Mouse (Mus musculus): ENCODE data around the gene Ugt2b34.
A peak's percentile ranks its signal among the peaks of the same experiment; 100 is the strongest.
"Not testable (repeated sequence)": the region's sequence is repeated elsewhere in the genome, so short reads cannot be mapped to it uniquely, and the experiment has no call there.

Ugt2b34 gene

GRCm38 (mm10) chr5:86906758-86907157 is at the start of gene Ugt2b34:
Gene Ugt2b34 (minus strand): TSS chr5:86906937.
- no peak for DNase-seq (ENCODE audit: low read depth, low spot score)
- H3K36me3 ChIP-seq (ENCODE audit: control insufficient read depth, insufficient read depth, low read length, poor library complexity, severe bottlenecking): no peaks in the 10 kb centered on the region
- H3K27me3 ChIP-seq (ENCODE audit: control insufficient read depth, insufficient read depth, low read length, poor library complexity, severe bottlenecking): no peaks in the 10 kb centered on the region

DNA sequence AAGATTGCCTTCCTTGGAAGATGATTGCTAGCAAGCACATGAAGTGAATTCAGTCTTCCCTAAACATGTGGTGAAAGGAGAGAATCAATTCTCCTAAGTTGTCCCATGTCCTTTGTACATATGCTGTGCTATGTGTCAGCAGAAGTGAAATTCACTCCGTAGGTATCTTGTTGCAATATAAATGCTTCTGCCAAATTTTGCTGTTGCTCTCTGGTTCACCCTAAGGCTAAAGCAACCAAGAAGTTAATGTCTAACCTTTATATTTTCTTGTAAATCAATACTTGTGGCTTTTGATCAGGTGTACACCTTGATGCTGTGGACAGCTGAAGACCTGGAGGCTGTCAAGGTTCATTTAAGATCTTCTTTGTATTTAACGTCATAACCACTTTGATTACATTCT is 35.4 kb upstream of the Ugt2b34 start:
- Histone ChIP-seq H3K36me3 (ENCODE audit: control insufficient read depth, insufficient read depth, low read length, poor library complexity, severe bottlenecking) (no peaks in the 10 kb centered on the region), H3K27me3 (ENCODE audit: control insufficient read depth, insufficient read depth, low read length, poor library complexity, severe bottlenecking) (no peaks in the 10 kb centered on the region)
- DNase-seq (ENCODE audit: low read depth, low spot score): no peak

DNA sequence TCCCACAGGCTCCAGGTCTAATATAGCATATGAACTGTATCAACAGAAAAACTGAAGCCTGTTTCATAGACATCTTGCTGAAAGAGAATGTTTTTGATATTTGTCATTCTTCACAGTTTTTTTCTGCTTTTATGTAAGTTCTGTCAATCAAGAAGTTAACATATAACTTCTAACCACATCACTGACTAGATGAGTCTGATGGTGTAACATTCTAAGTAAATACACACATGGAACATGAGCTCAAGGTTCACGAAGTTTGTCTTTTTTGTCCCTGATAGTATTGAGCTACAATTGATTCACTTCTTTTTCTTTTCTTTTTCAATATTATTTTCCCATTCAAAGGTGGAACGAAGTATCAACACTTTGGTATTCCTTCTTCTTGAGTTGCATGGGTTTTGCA is 19.7 kb upstream of the Ugt2b34 start, which contains the start of gene Ugt2b1:
Gene Ugt2b1, minus strand, starts transcription at position 105 of the 400 bp plus-strand sequence.
- no peak for DNase-seq (ENCODE audit: low read depth, low spot score)
- Histone ChIP-seq H3K36me3 (ENCODE audit: control insufficient read depth, insufficient read depth, low read length, poor library complexity, severe bottlenecking) (no peaks in the 10 kb centered on the region), H3K27me3 (ENCODE audit: control insufficient read depth, insufficient read depth, low read length, poor library complexity, severe bottlenecking) (no peaks in the 10 kb centered on the region)

- no peaks in the 10 kb centered on the region for H3K27me3 ChIP-seq (ENCODE audit: control insufficient read depth, insufficient read depth, low read length, poor library complexity, severe bottlenecking)
- H3K36me3 ChIP-seq (ENCODE audit: control insufficient read depth, insufficient read depth, low read length, poor library complexity, severe bottlenecking): no peaks in the 10 kb centered on the region
- no peak for DNase-seq (ENCODE audit: low read depth, low spot score)
These were observed 14.0 kb upstream of the Ugt2b34 start for GRCm38 (mm10) chr5:86920661-86921233.

DNA sequence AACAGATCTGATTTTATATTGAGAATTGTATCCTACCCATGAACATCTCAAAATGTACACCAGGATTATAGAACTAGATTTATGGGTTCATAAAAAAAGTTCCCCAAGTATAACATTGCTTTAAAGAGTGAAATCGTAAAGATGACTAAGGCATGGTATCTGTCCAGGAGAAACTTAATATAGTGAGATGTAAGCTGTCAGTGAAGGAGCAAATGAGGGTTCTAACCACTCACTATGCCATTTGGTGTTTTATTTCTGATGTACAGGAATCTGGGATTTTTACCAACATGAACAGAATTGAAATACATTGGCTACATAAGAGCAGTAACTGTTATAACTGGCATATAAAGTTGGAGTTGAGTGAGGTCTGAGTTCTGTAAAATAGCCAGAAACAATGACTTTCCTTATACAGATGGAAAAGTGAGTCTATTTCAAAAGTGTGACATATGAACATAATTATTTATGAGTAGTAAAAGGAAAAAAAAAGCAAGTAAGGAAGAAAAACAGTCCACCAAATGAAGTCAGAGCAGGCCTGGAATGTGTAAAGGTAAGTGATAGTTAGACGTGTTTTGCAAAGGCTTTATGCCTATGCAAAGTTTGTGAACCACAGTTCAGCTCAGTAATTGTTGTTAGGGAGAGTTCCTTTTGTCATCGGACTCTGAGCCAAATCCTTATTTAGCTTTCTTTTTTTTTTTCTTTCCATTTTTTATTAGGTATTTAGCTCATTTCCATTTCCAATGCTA is 4.8 kb upstream of the Ugt2b34 start:
- H3K27me3 ChIP-seq (ENCODE audit: control insufficient read depth, insufficient read depth, low read length, poor library complexity, severe bottlenecking): no peaks in the 10 kb centered on the region
- H3K36me3 ChIP-seq (ENCODE audit: control insufficient read depth, insufficient read depth, low read length, poor library complexity, severe bottlenecking): no peaks in the 10 kb centered on the region
- DNase-seq (ENCODE audit: low read depth, low spot score): no peak

DNA sequence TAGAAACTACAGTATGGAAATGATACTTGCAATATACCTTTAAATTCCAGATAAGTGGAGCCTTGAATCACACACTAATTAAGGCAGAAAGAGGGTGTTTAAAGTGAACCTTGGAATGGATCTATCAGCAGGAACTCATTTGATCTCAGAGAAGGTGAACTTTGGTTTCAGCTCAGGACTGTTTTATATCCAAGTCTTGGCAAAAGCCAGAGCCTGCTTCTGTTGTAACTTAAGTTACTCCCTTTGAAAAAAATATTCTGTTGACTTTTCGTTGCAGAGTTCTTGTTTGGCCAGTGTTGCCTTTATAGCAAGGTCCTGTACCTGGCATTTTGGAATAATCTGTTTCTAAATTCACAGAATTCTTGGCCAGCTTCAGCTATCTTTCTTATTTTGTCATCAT is 4.0 kb upstream of the Ugt2b34 start:
- DNase-seq (ENCODE audit: low read depth, low spot score): no peak
- no peaks in the 10 kb centered on the region for H3K36me3 ChIP-seq (ENCODE audit: control insufficient read depth, insufficient read depth, low read length, poor library complexity, severe bottlenecking)
- no peaks in the 10 kb centered on the region for H3K27me3 ChIP-seq (ENCODE audit: control insufficient read depth, insufficient read depth, low read length, poor library complexity, severe bottlenecking)

DNA sequence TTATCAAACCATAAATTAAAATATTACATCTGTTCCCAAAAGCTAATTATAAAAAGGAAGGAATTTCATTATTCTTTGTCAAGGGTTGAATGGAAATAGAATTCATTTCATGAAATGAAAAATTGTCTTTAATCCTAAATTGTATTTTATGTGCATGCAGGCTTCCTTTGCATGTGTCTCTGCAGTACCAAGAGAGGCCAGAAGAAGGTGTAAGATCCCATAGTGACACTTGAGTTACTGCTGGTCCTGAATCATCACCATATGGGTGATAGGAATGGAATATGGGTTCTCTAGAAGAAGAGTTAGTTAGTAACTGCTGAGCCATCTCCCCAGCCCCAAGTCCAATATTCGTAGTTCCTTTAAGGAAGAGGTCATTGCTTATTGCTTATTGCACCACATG is 16.8 kb downstream of the Ugt2b34 start:
- H3K27me3 ChIP-seq (ENCODE audit: control insufficient read depth, insufficient read depth, low read length, poor library complexity, severe bottlenecking): no peaks in the 10 kb centered on the region
- no peak for DNase-seq (ENCODE audit: low read depth, low spot score)
- H3K36me3 ChIP-seq (ENCODE audit: control insufficient read depth, insufficient read depth, low read length, poor library complexity, severe bottlenecking): no peaks in the 10 kb centered on the region

DNA sequence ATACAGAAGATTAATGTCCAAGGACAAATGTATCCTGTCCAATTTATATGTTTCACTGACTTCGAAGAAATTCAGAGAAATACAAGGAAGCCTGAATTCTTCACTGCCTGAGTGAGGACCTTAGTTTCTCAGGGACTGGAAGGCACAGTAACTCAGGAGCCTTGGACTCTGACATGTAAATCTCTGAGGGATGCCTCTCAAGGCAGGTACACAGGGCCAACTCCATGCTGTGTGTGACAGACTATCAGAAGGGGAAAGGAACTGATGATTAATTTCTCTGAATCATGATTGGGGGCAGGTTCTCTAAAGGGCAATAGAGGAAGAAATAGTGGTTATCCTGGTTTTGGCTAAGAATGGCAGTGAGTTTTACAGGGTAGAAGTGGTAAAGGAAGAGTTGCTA is 18.3 kb downstream of the Ugt2b34 start:
- DNase-seq (ENCODE audit: low read depth, low spot score): no peak
- H3K27me3 ChIP-seq (ENCODE audit: control insufficient read depth, insufficient read depth, low read length, poor library complexity, severe bottlenecking): no peaks in the 10 kb centered on the region
- no peaks in the 10 kb centered on the region for H3K36me3 ChIP-seq (ENCODE audit: control insufficient read depth, insufficient read depth, low read length, poor library complexity, severe bottlenecking)

- Histone ChIP-seq H3K27me3 (ENCODE audit: control insufficient read depth, insufficient read depth, low read length, poor library complexity, severe bottlenecking) (no peaks in the 10 kb centered on the region), H3K36me3 (ENCODE audit: control insufficient read depth, insufficient read depth, low read length, poor library complexity, severe bottlenecking) (no peaks in the 10 kb centered on the region)
- DNase-seq (ENCODE audit: low read depth, low spot score): no peak
These were observed 19.7 kb downstream of the Ugt2b34 start for GRCm38 (mm10) chr5:86887081-86887480.

GRCm38 (mm10) chr5:86886620-86887019 is 20.1 kb downstream of the Ugt2b34 start:
- Histone ChIP-seq H3K27me3 (ENCODE audit: control insufficient read depth, insufficient read depth, low read length, poor library complexity, severe bottlenecking) (no peaks in the 10 kb centered on the region), H3K36me3 (ENCODE audit: control insufficient read depth, insufficient read depth, low read length, poor library complexity, severe bottlenecking) (no peaks in the 10 kb centered on the region)
- no peak for DNase-seq (ENCODE audit: low read depth, low spot score)

DNA sequence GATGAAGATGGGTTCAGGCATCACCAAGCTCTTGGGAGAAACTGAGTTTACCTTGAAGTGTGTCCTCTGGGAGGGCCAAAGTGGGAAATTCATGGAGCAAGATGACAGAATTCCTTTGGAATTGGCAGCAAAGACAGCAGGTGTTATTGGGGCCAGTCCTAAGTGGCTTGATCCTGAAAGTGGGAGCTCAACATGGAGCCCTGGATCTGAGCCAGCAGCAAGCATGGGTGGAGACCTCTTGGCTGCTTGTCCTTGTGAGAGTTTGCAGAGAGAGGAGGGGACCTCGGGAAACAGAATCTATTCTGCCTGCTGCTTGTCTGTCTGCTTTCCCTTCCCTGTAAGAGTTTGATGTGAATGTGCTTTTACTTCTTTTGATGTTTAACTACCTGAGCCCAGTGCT is 34.9 kb downstream of the Ugt2b34 start:
- no peak for DNase-seq (ENCODE audit: low read depth, low spot score)

GRCm38 (mm10) chr5:86858336-86858735 is 48.4 kb downstream of the Ugt2b34 start:
- no peak for DNase-seq (ENCODE audit: low read depth, low spot score)
- Histone ChIP-seq H3K36me3 (ENCODE audit: control insufficient read depth, insufficient read depth, low read length, poor library complexity, severe bottlenecking) (no peaks in the 10 kb centered on the region), H3K27me3 (ENCODE audit: control insufficient read depth, insufficient read depth, low read length, poor library complexity, severe bottlenecking) (no peaks in the 10 kb centered on the region)

More for the DNA sequence above, 34.9 kb downstream of the Ugt2b34 start:
- Histone ChIP-seq H3K36me3 (ENCODE audit: control insufficient read depth, insufficient read depth, low read length, poor library complexity, severe bottlenecking) (no peaks in the 10 kb centered on the region), H3K27me3 (ENCODE audit: control insufficient read depth, insufficient read depth, low read length, poor library complexity, severe bottlenecking) (no peaks in the 10 kb centered on the region)

GRCm38 (mm10) chr5:86857682-86858081 is 49.1 kb downstream of the Ugt2b34 start:
- no peak for DNase-seq (ENCODE audit: low read depth, low spot score)
- H3K27me3 ChIP-seq (ENCODE audit: control insufficient read depth, insufficient read depth, low read length, poor library complexity, severe bottlenecking): no peaks in the 10 kb centered on the region
- H3K36me3 ChIP-seq (ENCODE audit: control insufficient read depth, insufficient read depth, low read length, poor library complexity, severe bottlenecking): no peaks in the 10 kb centered on the region

- DNase-seq (ENCODE audit: low read depth, low spot score); H3K27me3 ChIP-seq (ENCODE audit: control insufficient read depth, insufficient read depth, low read length, poor library complexity, severe bottlenecking); H3K36me3 ChIP-seq (ENCODE audit: control insufficient read depth, insufficient read depth, low read length, poor library complexity, severe bottlenecking): not testable (repeated sequence)
These were observed 50.2 kb downstream of the Ugt2b34 start for GRCm38 (mm10) chr5:86856505-86856904.

DNA sequence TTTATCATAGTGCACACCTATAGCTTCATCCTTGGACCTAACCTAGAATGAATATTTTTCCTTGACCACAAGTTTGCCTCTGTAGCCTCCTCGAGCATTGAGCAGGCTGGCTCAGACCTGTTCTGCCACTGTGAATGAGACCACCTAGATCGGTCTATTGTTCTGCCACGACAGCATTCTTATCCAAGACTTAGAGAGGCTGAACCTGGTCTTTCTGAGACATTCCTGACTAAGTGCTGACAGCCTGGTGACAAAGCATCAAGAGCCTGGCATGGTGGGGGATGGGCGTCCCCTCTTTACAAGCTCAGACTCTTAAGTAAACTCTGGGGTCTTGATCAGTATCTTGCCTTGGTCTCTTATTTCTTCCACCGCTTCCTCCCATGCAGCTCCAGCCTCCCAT is 55.1 kb downstream of the Ugt2b34 start:
- H3K36me3 ChIP-seq (ENCODE audit: control insufficient read depth, insufficient read depth, low read length, poor library complexity, severe bottlenecking): no peaks in the 10 kb centered on the region
- DNase-seq (ENCODE audit: low read depth, low spot score): no peak
- no peaks in the 10 kb centered on the region for H3K27me3 ChIP-seq (ENCODE audit: control insufficient read depth, insufficient read depth, low read length, poor library complexity, severe bottlenecking)

- Histone ChIP-seq H3K36me3 (ENCODE audit: control insufficient read depth, insufficient read depth, low read length, poor library complexity, severe bottlenecking) (no peaks in the 10 kb centered on the region), H3K27me3 (ENCODE audit: control insufficient read depth, insufficient read depth, low read length, poor library complexity, severe bottlenecking) (no peaks in the 10 kb centered on the region)
- peak; percentile 24 for DNase-seq (ENCODE audit: low read depth, low spot score)
These were observed 56.6 kb downstream of the Ugt2b34 start for GRCm38 (mm10) chr5:86850104-86850503.

Data from splenic B cell, adult 2 months (primary cell).